Mouse (Mus musculus) testis, adult 2 months (tissue): ENCODE measurements around the gene Erc1. TPM values are rescaled to one million over a fixed set of nuclear protein-coding genes. Genes with fewer than 3 reads are reported as not detected.

Experiments
- H3K27ac ChIP-seq: fragments of 200-500 bp; 2 replicates; pipeline ENCODE4 v1.5.1; 2012; ENCODE audit warnings: low read depth, low read length; ENCODE audit not compliant: control insufficient read depth, insufficient read depth
- H3K27me3 ChIP-seq: fragments of 200-500 bp; 2 replicates; pipeline ENCODE4 v1.6.1; 2012; ENCODE audit warnings: mild to moderate bottlenecking, low read length, moderate library complexity; ENCODE audit not compliant: control insufficient read depth, insufficient read depth
- H3K36me3 ChIP-seq: fragments of 200-500 bp; 2 replicates; pipeline ENCODE4 v1.6.1; 2012; ENCODE audit warnings: mild to moderate bottlenecking, low read length; ENCODE audit not compliant: control insufficient read depth, insufficient read depth
- H3K4me1 ChIP-seq: fragments of 200-500 bp; 2 replicates; pipeline ENCODE4 v1.6.1; 2012; ENCODE audit warnings: low read length; ENCODE audit not compliant: control insufficient read depth, insufficient read depth
- H3K4me3 ChIP-seq: fragments of 200-500 bp; 2 replicates; pipeline ENCODE4 v1.5.1; 2012; ENCODE audit warnings: low read depth, mild to moderate bottlenecking, low read length, moderate library complexity, mixed read lengths; ENCODE audit not compliant: control insufficient read depth
- CTCF ChIP-seq: fragments of 200-500 bp; IDR thresholded peaks from 2 replicates; pipeline ENCODE4 v1.5.1; 2012; ENCODE audit warnings: low read depth, mild to moderate bottlenecking, inconsistent platforms, low read length, moderate library complexity; ENCODE audit not compliant: control insufficient read depth, insufficient read depth, insufficient replicate concordance
- POLR2A ChIP-seq: fragments of 200-500 bp; IDR thresholded peaks from 2 replicates; pipeline ENCODE4 v1.6.1; 2012; ENCODE audit warnings: low read depth, mild to moderate bottlenecking, inconsistent platforms, low read length, moderate library complexity; ENCODE audit not compliant: control insufficient read depth
- polyA plus RNA-seq: library from polyadenylated mRNA; depleted of rRNA; stranded (reverse); fragments of >200 nt; gene quantifications from 2 replicates; pipeline ENCODE4 v1.2.3, GENCODE M21; 2012

Erc1 gene
- polyA plus RNA-seq, 1 experiment = 9.9 TPM

GRCm38 (mm10) chr6:119711649-119712305, 136.2 kb downstream of the Erc1 start:
- Histone ChIP-seq H3K36me3 (no peaks in the 10 kb centered on the region), H3K4me1 (no peaks in the 10 kb centered on the region), H3K4me3 (no peak overlapping the region), H3K27ac (no peak overlapping the region), H3K27me3 (no peaks in the 10 kb centered on the region)
- no peak for TF ChIP-seq CTCF
- TF ChIP-seq POLR2A = no peak

DNA sequence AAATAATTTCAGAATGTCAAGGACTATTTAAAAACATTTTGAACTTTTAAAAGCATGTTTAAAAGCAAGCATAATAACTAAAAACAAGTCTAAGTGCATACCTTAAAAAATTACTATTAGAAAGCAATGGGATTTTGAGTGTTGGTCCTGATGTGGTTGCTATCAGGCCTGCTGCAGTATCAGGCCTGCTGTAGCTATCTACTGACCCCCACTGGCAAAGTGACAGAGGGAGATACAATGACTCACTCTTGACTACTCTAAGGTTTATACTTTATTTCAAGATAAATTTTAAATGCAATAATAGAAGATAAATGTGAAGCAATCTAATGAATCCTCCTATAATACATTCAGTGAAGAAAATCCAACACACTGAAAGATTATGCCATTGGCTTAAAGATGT, 138.4 kb downstream of the Erc1 start:
- Histone ChIP-seq H3K4me1 (no peaks in the 10 kb centered on the region), H3K27ac (no peak overlapping the region), H3K36me3 (no peaks in the 10 kb centered on the region), H3K4me3 (no peak overlapping the region), H3K27me3 (no peaks in the 10 kb centered on the region)
- TF ChIP-seq CTCF = no peak
- no peak for TF ChIP-seq POLR2A

DNA sequence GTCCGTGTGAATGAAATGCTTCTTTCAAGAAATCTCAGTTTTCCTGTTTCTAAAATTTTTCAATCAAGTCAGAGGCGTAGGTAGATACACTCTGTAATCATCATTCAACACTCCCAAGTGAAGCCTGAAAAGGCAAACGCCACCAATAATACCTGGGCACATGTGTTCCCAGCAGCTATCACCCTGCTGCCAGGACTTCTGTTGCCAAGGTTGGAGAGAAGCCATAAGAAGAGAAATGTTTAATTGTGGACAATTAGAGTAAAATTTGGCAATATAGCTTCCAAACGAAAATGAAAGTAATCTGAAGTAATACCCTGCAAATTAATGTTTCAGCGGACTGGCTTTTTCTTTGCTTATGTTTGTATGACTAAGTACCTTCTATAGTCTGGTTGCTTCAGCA, 140.1 kb downstream of the Erc1 start:
- no peaks in the 10 kb centered on the region for H3K27me3 ChIP-seq
- TF ChIP-seq CTCF = no peak
- no peak for TF ChIP-seq POLR2A
- no peaks in the 10 kb centered on the region for H3K4me1 ChIP-seq
- no peaks in the 10 kb centered on the region for H3K36me3 ChIP-seq
- no peak overlapping the region for H3K4me3 ChIP-seq
- no peak overlapping the region for H3K27ac ChIP-seq

- H3K4me1 ChIP-seq = no peaks in the 10 kb centered on the region
- H3K27ac ChIP-seq = no peak overlapping the region
- no peaks in the 10 kb centered on the region for H3K36me3 ChIP-seq
- TF ChIP-seq POLR2A (no peak), CTCF (no peak)
- no peak overlapping the region for H3K4me3 ChIP-seq
- H3K27me3 ChIP-seq = no peaks in the 10 kb centered on the region
Measured at GRCm38 (mm10) chr6:119704899-119705298, 143.1 kb downstream of the Erc1 start.

GRCm38 (mm10) chr6:119692754-119693153, 155.2 kb downstream of the Erc1 start:
- no peak overlapping the region for H3K4me3 ChIP-seq
- no peaks in the 10 kb centered on the region for H3K4me1 ChIP-seq
- H3K36me3 ChIP-seq = no peaks in the 10 kb centered on the region
- H3K27me3 ChIP-seq = no peaks in the 10 kb centered on the region
- no peak for TF ChIP-seq POLR2A
- TF ChIP-seq CTCF = no peak
- no peak overlapping the region for H3K27ac ChIP-seq

- Histone ChIP-seq H3K27me3 (no peaks in the 10 kb centered on the region), H3K4me3 (no peak overlapping the region), H3K36me3 (no peaks in the 10 kb centered on the region), H3K4me1 (no peaks in the 10 kb centered on the region), H3K27ac (no peak overlapping the region)
- no peak for TF ChIP-seq POLR2A
- TF ChIP-seq CTCF = no peak
Measured at GRCm38 (mm10) chr6:119686470-119686869, 161.5 kb downstream of the Erc1 start.

- TF ChIP-seq POLR2A (no peak), CTCF (no peak)
- no peaks in the 10 kb centered on the region for H3K4me1 ChIP-seq
- no peaks in the 10 kb centered on the region for H3K27me3 ChIP-seq
- H3K36me3 ChIP-seq = no peaks in the 10 kb centered on the region
- no peak overlapping the region for H3K27ac ChIP-seq
- no peak overlapping the region for H3K4me3 ChIP-seq
Measured at GRCm38 (mm10) chr6:119680746-119681145, 167.2 kb downstream of the Erc1 start.

DNA sequence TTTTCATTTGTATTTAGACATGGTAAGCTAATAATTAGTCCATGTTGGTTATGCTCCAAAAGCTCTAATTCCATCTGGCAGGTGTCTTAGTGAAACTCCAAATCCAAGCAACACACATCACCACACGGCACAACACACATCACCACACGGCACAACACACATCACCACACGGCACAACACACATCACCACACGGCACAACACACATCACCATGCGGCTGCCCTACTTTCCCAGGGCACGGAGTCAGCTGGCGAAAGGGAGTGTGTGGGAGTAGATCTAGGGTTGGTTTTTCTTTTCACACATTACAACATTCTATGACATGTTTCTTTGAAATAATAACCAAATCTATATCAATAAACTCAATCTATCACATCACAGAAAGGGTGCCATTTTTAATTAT, 173.2 kb downstream of the Erc1 start:
- no peaks in the 10 kb centered on the region for H3K36me3 ChIP-seq
- no peaks in the 10 kb centered on the region for H3K27me3 ChIP-seq
- no peak for TF ChIP-seq POLR2A
- no peak for TF ChIP-seq CTCF
- H3K4me3 ChIP-seq = no peak overlapping the region
- H3K27ac ChIP-seq = no peak overlapping the region
- H3K4me1 ChIP-seq = no peaks in the 10 kb centered on the region
